Mouse (Mus musculus) intestine, embryonic 14.5 days (tissue): Measurements from ENCODE around the gene Fmo1. TPM values are rescaled to one million over a fixed set of nuclear protein-coding genes. Genes with fewer than 3 reads are reported as not detected.
A peak's percentile ranks its signal among the peaks of the same experiment; 100 is the strongest.

Experiments used
- ATAC-seq: fragments of 200-750 bp; cut with Nextera tagmentation; replicated peaks from 2 replicates; pipeline ENCODE4 v1.8.0; 2017; ENCODE audit warnings: low read depth, moderate number of reproducible peaks, moderate TSS enrichment, moderate library complexity; ENCODE audit not compliant: low FRiP score, low TSS enrichment
- DNase-seq: peaks from one replicate; pipeline ENCODE4 v3.0.0-alpha.2; 2018; ENCODE audit warnings: low spot score
- H3K27ac ChIP-seq: fragments of 300-500 bp; sonication (generic); 2 replicates; pipeline ENCODE4 v1.5.1; 2014; ENCODE audit warnings: low read depth, mild to moderate bottlenecking, control low read depth
- H3K27me3 ChIP-seq: fragments of 300-500 bp; sonication (generic); replicated peaks from 2 replicates; pipeline ENCODE4 v1.6.1; 2014; ENCODE audit warnings: low read length, control low read depth; ENCODE audit not compliant: control insufficient read depth, insufficient read depth
- H3K36me3 ChIP-seq: fragments of 300-500 bp; sonication (generic); 2 replicates; pipeline ENCODE4 v1.6.1; 2014; ENCODE audit warnings: low read length, control low read depth; ENCODE audit not compliant: control insufficient read depth, insufficient read depth
- H3K4me1 ChIP-seq: fragments of 300-500 bp; sonication (generic); replicated peaks from 2 replicates; pipeline ENCODE4 v1.6.1; 2014; ENCODE audit warnings: low read length, control low read depth, mixed read lengths; ENCODE audit not compliant: control insufficient read depth, insufficient read depth
- H3K4me2 ChIP-seq: fragments of 300-500 bp; sonication (generic); 2 replicates; pipeline ENCODE4 v1.6.1; 2014; ENCODE audit warnings: low read length
- H3K4me3 ChIP-seq: fragments of 300-500 bp; sonication (generic); 2 replicates; pipeline ENCODE4 v1.5.1; 2014; ENCODE audit warnings: low read depth, low read length, control low read depth, mixed read lengths
- H3K9ac ChIP-seq: fragments of 300-500 bp; sonication (generic); 2 replicates; pipeline ENCODE4 v1.6.1; 2014; ENCODE audit warnings: mild to moderate bottlenecking, low read length
- H3K9me3 ChIP-seq: fragments of 300-500 bp; sonication (generic); 2 replicates; pipeline ENCODE4 v1.6.1; 2016; ENCODE audit warnings: low read length, control low read depth; ENCODE audit not compliant: control insufficient read depth
- WGBS: fragments of 180-500 bp; shearing (Covaris S2); extraction: QIAGEN DNeasy Blood & Tissue Kit; methylation state at CpG from one replicate; pipeline ENCODE4 v1.1.7; 2014; 5-methylcytosine and 5-hydroxymethylcytosine counted together
- polyA plus RNA-seq: library from polyadenylated mRNA; unstranded; fragments of >200 nt; fragmentation: Nextera tagmentation; extraction: Ambion mirVana; gene quantifications from 2 replicates; pipeline ENCODE4 v1.2.1, GENCODE M21; 2014

Gene Fmo1
- polyA plus RNA-seq, 1 experiment from 2014 or later = 12.4 TPM

DNA sequence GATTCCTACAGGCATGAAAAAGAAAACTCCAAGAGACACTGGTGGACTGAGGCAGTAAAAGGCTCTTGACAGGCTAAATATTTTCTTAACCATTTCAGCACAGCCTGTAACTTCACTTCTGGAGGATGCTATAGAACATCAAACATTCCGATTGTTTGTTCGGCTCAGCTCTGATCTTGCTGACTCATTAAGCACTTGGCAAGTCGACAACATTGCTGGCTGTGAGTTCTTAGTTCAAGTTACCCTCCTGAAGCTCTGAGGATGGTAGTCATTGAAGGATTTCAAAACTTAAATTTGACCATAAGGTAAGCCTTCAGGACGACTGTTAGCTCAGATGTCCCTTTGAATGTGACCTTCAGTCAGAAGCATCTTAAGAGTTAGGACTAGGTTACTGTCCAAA is 986 bp upstream of the Fmo1 start:
- no peak overlapping the region for H3K9ac ChIP-seq
- H3K4me1 ChIP-seq = 0 out of 2 replicates have a peak, but pooled peaks cover 3% of the 10 kb centered on the region
- H3K27me3 ChIP-seq = no peaks in the 10 kb centered on the region
- DNase-seq = no peak
- H3K36me3 ChIP-seq = no peaks in the 10 kb centered on the region
- 84% methylated on average over 4 of the region's 4 CpGs for WGBS
- H3K27ac ChIP-seq = no peak overlapping the region
- H3K9me3 ChIP-seq = no peaks in the 10 kb centered on the region
- H3K4me2 ChIP-seq = no peak overlapping the region
- no peak overlapping the region for H3K4me3 ChIP-seq
- ATAC-seq = no peak

DNA sequence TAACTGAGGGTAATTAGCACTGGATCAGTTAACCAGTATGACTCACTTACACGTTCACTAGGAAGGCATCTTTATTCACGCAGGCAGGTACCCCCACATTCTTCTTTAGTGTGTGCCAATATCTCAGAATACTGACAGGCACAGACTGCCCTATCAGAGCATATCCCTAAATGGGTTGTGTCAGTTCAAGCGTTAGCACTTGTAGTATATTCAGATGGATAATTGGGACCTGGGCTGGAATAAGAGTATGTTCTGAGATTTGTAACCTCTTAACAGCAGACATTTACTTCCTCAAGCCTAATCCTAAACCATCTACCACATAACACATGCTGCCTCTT is 948 bp downstream of the Fmo1 start:
- Histone ChIP-seq H3K9me3 (no peaks in the 10 kb centered on the region), H3K4me3 (no peak overlapping the region), H3K4me2 (no peak overlapping the region), H3K4me1 (no peaks in the 10 kb centered on the region), H3K27ac (no peak overlapping the region), H3K9ac (no peak overlapping the region), H3K27me3 (no peaks in the 10 kb centered on the region), H3K36me3 (no peaks in the 10 kb centered on the region)
- ATAC-seq (no peak), DNase-seq (no peak)
- 73% methylated on average over 3 of the region's 3 CpGs for WGBS

DNA sequence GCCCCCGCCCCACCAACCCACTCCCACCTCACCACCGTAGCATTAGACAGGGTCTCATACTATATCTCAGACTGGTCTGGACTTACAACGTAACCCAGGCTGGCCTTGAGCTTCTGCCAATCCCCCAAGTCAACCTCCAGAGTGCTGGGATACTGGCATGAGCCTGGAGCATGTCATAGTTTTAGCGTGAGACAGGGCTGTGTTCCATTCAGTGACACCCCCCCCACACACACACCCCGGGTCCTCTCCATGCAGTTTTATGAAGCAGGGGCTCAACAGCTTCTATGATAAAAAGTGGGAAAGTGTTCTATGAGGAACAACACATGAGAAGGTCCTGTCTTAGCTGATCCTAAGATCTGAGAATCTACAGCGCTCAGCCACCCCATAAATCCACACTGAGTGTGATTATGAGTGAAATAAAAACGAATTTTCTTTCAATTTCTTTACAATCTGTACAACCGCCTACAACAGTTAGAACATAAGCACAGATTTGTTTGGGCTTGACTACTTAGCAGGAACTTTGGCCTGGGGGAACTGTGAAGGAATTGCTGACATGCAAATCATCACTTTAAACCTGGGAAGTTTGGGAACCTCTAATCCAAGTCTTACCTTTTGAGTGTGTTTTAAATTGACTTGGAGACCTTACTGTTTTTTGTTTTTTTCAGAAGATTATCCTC is 1.5 kb downstream of the Fmo1 start:
- Histone ChIP-seq H3K4me3 (no peak overlapping the region), H3K4me2 (no peak overlapping the region), H3K9ac (no peak overlapping the region), H3K4me1 (no peaks in the 10 kb centered on the region; the same call in 1 of the 2 replicates), H3K36me3 (no peaks in the 10 kb centered on the region), H3K27ac (no peak overlapping the region), H3K9me3 (no peaks in the 10 kb centered on the region), H3K27me3 (no peaks in the 10 kb centered on the region)
- DNase-seq (no peak), ATAC-seq (no peak)
- WGBS = 73% methylated on average over 8 of the region's 8 CpGs

DNA sequence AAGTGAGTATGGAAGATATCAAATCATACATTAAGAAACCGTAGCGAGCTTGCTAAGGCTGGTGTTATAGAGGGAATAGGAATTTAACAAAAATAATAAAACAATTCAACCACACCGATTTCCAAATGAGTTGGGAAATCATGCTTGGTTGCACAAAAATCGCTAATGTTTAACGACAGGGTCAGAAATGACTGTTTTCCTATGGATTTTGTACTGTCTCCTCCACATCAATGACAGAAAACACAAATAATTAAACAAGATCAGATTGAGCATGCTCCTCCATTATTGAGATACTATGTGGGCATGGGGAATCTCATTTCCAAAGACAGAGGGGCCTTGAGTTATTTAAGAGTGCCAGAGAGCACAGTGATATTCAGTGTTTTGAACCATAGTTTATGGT is 2.1 kb downstream of the Fmo1 start:
- Histone ChIP-seq H3K9ac (no peak overlapping the region), H3K4me3 (no peak overlapping the region), H3K27ac (no peak overlapping the region), H3K27me3 (no peaks in the 10 kb centered on the region), H3K4me2 (no peak overlapping the region), H3K9me3 (no peaks in the 10 kb centered on the region), H3K4me1 (peaks cover 2% of the 10 kb centered on the region), H3K36me3 (no peaks in the 10 kb centered on the region)
- no peak for DNase-seq
- ATAC-seq = no peak
- 90% methylated on average over 5 of the region's 5 CpGs for WGBS

DNA sequence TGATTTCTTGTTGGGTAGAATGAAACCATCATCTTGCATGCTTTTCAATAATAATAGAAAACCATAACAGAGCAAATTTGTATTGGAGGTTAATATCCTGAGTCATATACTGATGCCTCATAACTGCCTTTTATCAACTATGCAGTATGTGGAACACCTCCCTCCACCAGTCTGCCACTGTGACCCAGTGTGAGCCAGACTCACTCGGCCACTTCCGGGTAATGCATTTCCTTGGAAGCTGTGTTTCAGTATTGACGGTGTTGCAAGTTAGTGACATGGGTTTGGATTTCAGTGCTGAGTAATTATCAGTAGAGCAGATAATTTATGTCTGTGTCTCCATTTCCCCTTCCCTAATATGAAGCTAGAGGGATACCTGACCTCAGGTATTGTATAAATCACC is 2.8 kb downstream of the Fmo1 start:
- no peak for ATAC-seq
- H3K27ac ChIP-seq = no peak overlapping the region

DNA sequence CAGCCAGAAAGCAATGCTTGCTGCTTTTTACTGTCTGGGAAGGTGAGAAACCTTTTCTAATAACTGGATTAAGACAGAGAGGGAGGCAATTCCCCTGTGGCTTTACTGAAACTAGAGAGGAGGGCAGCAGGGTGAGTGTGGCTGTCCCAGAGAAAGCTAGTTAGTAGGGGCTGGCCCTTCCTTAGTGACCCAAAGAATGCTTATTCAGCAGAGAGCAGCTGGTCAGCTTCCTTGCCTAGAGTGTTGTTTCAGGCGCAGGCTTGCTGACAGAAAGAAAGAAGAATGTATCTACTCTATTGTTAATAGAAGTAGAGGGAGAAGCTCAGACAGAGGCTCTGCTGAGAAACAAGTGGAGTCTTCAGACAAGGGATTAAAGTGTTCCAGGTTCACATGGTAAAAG is 4.1 kb downstream of the Fmo1 start:
- H3K36me3 ChIP-seq = no peaks in the 10 kb centered on the region
- peaks cover 6% of the 10 kb centered on the region for H3K4me1 ChIP-seq
- whole genome bisulfite sequencing = 35% methylated on average over 1 of the region's 1 CpGs
- H3K9ac ChIP-seq = no peak overlapping the region
- H3K4me2 ChIP-seq = no peak overlapping the region
- no peaks in the 10 kb centered on the region for H3K27me3 ChIP-seq
- no peaks in the 10 kb centered on the region for H3K9me3 ChIP-seq
- DNase-seq (no peak), ATAC-seq (no peak)
- H3K4me3 ChIP-seq = no peak overlapping the region
- H3K27ac ChIP-seq = no peak overlapping the region

More for the DNA sequence above, 2.8 kb downstream of the Fmo1 start:
- DNase-seq = no peak
- Histone ChIP-seq H3K4me1 (peaks cover 5% of the 10 kb centered on the region), H3K36me3 (no peaks in the 10 kb centered on the region), H3K4me2 (no peak overlapping the region), H3K9me3 (no peaks in the 10 kb centered on the region), H3K4me3 (no peak overlapping the region), H3K27me3 (no peaks in the 10 kb centered on the region), H3K9ac (no peak overlapping the region)
- 82% methylated on average over 3 of the region's 3 CpGs for WGBS

DNA sequence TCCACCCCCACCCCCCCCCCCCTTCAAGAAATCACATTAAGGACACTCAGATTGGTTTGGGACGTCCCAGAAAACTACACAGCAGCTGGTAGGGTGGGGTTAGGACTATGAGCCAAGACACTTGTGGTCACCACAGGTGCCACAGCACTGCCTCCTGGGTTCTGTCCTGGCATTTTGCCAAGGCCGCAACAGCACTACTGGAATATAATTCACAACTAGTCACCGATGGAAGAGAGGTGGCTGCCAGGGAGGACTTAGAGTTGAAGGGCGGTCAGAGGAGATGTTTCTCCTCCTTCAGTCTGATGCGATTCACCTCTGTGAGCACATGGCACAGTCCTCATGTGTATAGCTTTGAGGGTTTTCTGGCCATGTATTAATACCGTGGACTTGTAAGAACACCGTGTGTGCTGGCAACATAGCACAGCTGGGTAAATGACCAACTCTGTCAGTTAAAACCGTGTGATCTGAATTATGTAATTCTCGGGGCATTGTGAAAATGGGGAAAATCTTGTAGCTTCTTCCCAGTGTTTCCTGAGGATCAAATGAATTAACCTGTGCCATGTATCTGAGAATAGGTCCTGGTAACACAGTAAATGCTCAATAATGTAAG is 6.3 kb downstream of the Fmo1 start:
- H3K9ac ChIP-seq = no peak overlapping the region
- no peak overlapping the region for H3K4me3 ChIP-seq
- H3K27me3 ChIP-seq = no peaks in the 10 kb centered on the region
- H3K4me2 ChIP-seq = no peak overlapping the region
- no peaks in the 10 kb centered on the region for H3K36me3 ChIP-seq
- H3K4me1 ChIP-seq = peaks cover 6% of the 10 kb centered on the region
- 72% methylated on average over 9 of the region's 9 CpGs for WGBS
- H3K9me3 ChIP-seq = no peaks in the 10 kb centered on the region
- H3K27ac ChIP-seq = no peak overlapping the region
- peak; percentile 48 for DNase-seq
- no peak; the same call in 1 of the 2 replicates for ATAC-seq

DNA sequence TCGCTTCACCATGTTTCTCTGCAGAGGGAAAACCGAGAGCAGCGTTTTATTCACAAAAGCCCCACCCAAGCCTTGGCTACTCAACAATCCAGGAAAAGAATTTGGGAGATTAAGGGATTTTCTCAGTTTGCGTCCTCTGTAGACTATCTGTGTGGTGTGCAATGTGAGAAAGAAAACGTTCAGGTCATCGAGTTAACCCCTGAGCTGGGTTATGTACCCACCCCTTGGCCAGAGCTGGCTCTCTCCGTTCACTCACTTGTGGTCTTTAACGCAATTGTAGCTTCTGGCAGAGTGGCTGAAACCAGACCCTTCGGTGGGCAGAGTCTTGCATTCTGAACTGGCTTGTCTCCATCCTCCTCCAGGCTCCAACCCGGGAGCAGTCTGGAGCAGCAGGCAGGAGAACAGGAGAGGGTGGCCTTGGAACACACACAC is 6.8 kb downstream of the Fmo1 start:
- Histone ChIP-seq H3K27me3 (no peaks in the 10 kb centered on the region), H3K9ac (no peak overlapping the region), H3K4me2 (no peak overlapping the region), H3K4me1 (peaks cover 6% of the 10 kb centered on the region), H3K36me3 (no peaks in the 10 kb centered on the region), H3K27ac (no peak overlapping the region), H3K9me3 (no peaks in the 10 kb centered on the region), H3K4me3 (no peak overlapping the region)
- WGBS = 40% methylated on average over 10 of the region's 10 CpGs
- ATAC-seq (no peak), DNase-seq (peak; percentile 48)

DNA sequence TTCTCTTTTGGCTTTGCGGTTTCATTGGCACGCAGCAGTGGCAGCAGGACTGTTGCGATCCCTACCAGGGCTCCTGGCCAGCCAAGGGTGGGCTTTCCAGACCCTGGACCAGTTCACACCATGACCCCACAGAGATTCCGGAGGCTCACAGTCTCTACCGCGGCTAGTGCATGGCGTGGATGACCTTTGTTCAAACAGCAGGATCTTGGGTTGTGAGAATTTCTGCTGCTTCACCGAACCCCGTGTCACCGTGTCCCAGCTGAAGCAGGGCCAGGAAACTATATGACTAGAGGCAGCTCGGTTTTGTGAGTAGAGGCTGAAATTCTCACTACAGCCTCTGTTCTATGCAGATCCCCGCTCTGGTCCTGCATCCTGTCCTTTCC is 7.7 kb downstream of the Fmo1 start:
- DNase-seq (peak; percentile 51), ATAC-seq (no peak)
- Histone ChIP-seq H3K4me1 (peaks cover 6% of the 10 kb centered on the region), H3K4me2 (0 out of 2 replicates have a peak overlapping the region, but pooled peaks have one; percentile 1), H3K27ac (peak overlapping the region; percentile 44; the same call in 1 of the 2 replicates), H3K9me3 (no peaks in the 10 kb centered on the region), H3K9ac (no peak overlapping the region), H3K36me3 (no peaks in the 10 kb centered on the region), H3K27me3 (no peaks in the 10 kb centered on the region), H3K4me3 (no peak overlapping the region)
- 72% methylated on average over 12 of the region's 12 CpGs for WGBS
